Mouse (Mus musculus): ENCODE results near the gene B3gnt9.
A peak's percentile ranks its signal among the peaks of the same experiment; 100 is the strongest.

Gene B3gnt9

DNA sequence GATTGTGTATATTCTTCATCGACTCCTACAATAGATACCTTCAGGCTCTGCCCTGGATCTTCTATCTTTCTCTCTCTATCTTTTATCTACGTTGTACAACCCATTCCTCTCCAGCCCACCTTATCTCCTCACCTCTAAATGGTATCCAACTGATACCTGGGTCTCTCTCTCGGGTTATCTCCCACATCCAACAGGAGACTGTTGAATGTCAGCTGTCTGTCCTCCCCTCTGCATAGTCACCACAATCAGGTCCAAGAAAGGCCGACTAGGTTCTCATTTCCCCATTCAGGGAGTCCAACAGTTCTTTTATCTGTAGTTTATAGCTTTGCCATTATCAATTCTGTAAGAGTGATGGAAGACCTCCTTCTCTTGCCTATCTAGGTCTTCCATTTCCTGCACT is 27.3 kb upstream of the B3gnt9 start:
- no peak for DNase-seq (ENCODE audit: extremely low spot score, low spot score)

DNA sequence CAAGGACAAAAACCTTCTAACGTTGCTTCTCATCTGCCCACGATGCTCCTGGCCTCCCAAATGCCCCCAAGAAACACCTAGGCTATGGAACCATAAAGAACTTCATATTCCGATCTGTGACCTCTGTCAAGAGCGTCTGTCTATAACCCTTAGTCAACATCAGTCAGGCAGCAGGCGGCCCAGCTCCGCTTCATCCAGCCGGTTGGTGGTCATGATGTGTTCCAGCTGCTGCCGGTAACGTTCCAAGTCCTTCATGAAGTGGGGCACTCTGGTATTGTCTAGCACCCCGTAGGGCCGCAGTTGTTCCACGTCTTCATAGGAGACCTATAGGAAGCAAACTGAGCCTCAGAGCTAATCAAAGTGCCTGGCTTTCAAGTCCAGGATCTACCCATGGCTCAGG is 26.9 kb upstream of the B3gnt9 start:
- no peak for DNase-seq (ENCODE audit: extremely low spot score, low spot score)

DNA sequence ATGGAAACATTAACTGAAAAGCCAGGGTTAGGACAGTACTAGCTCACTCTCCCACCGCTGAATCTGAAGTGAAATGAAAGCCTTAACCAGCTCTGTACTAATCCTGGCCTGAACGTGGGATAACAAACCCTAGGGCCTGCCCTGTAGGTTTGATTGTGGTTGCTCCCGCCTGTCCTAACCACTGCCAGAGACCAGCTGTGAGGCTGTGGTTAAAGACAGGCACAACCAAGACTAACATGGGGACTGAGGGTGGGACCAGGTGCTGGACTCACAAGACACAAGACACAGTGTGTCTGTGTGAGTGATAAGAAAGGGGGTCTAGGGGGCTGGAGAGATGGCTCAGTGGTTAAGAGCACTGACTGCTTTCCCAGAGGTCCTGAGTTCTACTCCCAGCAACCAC is 25.6 kb upstream of the B3gnt9 start:
- no peak for DNase-seq (ENCODE audit: extremely low spot score, low spot score)

DNA sequence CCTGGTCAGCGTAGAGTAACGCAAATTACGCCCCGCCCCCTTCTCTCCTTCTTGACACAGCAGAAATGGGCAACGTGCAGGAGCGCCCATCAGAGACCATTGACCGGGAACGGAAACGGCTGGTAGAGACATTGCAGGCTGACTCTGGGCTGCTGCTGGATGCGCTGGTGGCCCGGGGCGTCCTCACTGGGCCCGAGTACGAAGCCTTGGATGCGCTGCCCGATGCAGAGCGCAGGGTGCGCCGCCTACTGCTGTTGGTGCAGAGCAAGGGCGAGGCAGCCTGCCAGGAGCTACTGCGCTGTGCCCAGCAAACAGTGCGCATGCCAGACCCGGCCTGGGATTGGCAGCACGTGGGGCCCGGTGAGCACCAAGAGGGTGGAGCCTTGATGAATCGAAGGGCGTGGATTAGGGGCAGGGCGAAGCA is 24.0 kb upstream of the B3gnt9 start:
- no peak for DNase-seq (ENCODE audit: extremely low spot score, low spot score)

DNA sequence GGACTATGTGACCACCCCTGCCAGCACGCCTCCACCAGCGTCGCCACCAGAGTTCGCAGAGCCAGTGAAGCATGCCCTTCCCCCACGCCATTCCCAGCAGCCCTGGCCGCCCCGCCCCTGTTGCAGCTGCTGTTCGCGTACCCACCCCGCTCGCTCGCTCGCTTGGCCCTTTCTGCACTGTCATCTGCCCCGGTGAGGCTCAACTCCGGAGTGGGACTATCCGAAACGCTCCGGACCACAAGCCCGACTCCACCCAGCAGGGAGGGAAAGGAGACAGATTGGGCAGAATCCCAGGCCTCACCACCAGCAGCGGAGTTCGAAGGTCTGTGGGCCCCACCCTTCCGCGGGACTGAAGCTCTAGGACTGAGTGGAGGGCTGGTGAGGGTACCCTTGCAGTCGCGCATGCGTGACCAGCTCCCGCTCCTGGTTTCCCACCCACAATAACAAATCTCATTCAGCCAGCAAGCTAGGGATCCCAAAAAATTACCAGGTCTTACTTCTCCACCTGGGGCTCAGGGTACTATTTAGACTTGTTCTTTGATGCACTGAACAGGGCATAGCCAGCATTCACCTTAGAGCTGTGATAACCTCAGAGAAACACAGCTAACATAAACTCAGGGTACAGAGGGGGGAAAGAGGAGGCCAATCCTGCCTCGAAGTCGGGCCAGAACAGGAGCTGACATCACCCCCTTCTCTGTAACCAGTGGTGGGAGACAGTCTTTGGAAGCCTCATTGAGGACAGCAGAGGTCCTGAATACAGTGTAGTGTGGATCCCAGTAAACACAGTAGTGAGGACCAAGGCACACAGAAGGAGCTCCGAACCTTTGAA is 21.6 kb upstream of the B3gnt9 start:
- DNase-seq (ENCODE audit: extremely low spot score, low spot score) = no peak

DNA sequence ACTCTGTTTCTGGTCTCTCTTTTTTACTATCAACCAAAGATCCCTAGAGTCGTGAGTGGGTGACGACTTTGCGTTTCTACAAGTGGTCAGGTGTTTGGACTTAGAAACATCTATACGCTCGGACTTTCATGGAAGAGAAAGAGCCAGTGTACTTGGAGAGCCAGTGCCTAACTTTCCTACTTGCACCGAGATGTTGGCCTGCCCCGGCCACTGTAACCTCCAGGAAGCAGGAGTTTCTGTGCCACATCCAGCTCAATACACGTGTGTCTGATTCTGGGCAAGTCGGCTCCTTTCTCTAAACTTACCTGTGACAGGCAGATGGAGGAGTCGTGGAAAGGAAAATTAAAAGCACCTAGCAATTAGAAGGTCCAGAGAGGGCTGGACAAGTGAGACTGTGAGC is 20.9 kb upstream of the B3gnt9 start, which contains the start of gene Nol3:
TSS of gene Nol3 (plus strand) at position 301 of the 400 bp plus-strand sequence.
- DNase-seq (ENCODE audit: extremely low spot score, low spot score) = no peak

DNA sequence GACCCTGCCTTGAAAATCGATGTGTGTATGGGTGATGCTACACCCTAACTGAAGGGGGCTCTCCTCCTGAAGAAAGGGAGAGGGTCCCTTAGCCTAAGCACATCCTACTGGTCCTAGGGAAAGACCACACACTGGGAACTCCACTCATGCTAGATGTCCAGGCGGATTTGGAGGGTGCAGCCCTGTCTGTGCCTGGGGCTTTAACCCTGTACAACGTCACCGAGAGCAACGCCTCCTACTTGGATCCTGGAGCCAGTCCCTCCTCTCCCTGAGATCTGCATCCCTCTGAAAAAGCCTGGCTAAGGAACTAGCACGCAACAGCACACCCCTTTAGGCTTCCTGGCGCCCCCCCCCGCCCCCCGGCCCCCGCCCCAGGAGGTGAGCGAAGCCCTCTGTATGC is 20.4 kb upstream of the B3gnt9 start:
- DNase-seq (ENCODE audit: extremely low spot score, low spot score) = no peak

DNA sequence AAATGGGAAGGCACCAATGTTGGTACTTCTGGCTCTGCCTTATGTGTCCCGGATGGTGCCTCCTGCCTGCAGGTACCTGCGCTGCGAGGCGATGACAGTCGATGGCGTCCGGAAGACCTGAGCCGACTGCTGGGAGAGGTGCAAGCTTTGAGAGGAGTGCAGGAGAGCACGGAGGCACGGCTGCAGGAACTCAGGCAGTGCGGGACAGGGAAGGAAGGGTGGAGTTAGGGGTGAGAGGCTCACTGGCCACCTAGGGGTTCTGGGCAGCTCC is 15.9 kb upstream of the B3gnt9 start:
- no peak for DNase-seq (ENCODE audit: extremely low spot score, low spot score)

DNA sequence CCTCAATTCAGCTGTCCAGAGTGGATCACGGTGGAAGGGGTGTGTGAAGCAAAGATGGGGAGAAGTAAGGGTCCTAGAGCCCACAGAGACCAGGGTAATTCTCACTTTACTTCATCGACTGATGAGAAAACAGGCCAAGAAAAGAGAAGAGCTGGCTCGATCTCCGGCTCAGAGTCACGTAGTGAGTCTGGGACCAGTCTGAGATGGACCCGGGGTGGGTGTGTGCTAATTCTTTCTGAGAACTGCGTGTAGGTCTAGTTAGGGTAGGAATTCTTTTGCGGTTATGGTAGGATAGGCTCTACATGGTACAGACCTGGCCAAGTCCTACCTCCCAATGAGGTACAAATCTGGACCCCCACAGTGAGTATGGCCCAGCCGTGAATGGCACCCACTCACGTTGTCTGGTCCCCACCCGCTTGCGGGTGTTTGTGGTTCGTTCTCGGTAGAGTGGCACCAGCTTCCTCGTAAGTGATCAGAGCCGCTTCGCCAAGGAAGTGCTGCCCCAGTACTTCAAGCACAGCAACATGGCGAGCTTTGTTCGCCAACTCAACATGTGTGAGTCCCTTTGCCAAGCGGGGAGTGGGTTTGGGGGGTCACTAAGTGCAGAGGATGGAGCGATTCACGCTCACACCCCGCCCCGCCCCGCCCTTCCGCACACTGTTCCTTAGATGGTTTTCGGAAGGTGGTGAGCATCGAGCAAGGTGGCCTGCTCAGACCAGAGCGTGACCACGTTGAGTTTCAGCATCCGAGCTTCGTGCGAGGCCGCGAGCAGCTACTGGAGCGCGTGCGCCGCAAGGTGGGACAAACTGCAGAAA is 15.4 kb upstream of the B3gnt9 start:
- no peak for DNase-seq (ENCODE audit: extremely low spot score, low spot score)

DNA sequence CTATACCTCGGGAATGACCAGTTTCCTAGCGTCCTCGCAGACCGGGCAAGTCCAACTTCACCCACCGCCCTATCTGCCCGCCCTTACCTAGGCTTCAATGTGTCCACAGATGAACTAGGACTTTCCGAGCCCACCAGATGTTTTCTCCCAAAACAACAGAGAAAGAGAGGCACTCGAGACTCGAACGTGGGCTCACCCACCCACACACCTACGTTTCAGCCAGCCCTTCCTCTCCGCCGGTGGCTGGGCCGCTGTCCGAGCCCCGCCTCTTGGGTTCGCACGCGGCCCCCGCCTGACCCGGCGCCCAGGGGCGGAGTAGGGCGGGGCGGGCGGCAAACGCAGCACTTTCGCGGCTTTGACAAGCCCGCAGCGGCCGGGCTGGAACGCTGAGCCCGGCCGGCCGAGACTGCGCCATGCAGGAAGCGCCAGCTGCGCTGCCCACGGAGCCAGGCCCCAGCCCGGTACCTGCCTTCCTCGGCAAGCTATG is 14.6 kb upstream of the B3gnt9 start, which contains the start of gene Hsf4:
TSS of gene Hsf4 (plus strand) at position 341 of the 487 bp plus-strand sequence.
- no peak for DNase-seq (ENCODE audit: extremely low spot score, low spot score)

DNA sequence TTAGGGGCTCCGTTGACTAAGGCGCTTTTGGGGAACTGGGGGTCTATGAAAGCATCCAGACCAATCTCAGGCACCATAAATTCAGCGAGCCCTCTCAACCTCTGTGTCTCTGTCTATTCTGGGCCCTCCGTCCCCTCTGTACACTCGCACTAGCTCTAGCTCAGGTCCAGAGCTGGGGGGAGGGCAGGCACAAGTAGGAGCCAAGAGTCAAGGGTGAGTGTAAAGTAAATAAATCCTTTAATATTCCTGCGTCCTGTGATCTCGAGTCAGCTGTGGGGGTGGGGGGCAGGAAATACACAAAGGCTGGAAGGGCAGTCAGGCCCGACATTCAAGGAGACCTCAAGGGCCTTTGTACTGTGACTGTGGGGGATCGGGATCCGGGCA is 14.1 kb upstream of the B3gnt9 start:
- DNase-seq (ENCODE audit: extremely low spot score, low spot score) = no peak

DNA sequence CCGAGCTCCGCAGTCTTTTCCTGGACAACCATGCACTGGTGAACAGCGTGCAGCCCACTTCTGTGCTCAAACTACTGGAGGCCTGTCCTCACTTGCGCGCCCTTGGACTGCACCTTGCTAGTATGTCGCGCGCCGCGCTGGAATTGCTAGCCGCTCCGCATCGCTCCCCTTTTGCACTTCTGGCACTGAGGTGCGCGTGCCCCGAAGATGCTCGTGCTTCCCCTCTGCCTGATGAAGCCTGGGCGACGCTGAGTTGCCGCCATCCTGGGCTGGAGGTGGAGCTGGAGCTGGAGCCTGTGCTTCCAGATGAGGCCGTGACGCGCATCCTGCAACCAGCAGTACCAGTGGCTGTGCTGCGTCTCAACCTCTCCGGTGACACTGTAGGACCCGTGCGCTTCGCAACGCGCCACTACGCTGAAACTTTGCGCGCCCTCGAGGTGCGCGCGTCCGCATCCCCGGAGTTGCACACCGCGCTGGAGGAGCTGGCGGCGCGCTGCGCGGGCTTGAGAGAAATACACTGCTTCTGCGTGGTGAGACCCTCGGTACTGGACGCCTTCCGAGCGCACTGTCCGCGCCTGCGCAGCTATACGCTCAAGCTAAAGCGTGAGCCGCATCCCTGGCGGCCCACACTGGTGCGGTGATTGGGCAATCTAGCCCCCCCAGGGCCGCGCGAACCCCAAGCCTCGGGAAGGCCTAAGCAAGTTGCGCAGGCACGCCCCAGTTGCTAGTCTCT is 13.6 kb upstream of the B3gnt9 start:
- DNase-seq (ENCODE audit: extremely low spot score, low spot score) = peak; percentile 80

DNA sequence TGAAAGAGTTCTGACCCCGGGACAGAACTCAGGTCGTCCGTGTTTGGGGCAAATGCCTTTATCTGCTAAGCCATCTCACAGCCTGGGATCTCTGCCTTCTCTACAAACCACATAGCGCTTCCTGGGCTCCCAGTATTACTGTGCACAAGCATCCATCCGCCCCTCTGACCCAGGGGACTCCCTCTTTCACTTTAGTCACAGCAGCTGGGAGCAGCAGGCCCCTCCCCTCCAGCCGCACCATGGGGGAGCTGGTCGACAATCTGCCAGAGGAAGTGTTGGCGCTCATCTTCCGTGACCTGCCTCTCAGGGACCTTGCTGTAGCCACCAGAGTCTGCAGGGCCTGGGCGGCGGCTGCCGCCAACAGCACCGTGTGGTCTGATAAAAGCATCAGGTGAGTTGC is 11.8 kb upstream of the B3gnt9 start:
- peak; percentile 15 for DNase-seq (ENCODE audit: extremely low spot score, low spot score)

DNA sequence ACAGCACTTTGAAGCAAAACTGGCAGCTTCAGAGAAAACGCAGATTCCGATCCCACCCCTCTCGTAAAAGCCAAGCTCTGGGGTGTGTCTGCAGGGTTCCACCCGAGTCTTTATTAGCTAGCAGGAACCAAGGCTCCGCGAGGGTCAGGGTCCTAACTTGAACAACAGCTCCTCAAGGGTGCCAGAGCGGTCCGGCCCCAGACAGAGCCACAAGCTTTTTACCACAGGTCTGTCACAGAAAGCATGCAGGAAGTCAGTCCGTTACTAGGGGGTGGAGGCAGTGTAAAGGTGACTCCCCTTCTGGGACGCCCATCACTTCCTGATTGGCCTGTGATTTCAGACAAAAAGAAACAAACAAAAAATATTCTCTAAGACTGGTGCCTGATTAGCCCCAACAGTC is 10.2 kb upstream of the B3gnt9 start:
- DNase-seq (ENCODE audit: extremely low spot score, low spot score) = no peak

DNA sequence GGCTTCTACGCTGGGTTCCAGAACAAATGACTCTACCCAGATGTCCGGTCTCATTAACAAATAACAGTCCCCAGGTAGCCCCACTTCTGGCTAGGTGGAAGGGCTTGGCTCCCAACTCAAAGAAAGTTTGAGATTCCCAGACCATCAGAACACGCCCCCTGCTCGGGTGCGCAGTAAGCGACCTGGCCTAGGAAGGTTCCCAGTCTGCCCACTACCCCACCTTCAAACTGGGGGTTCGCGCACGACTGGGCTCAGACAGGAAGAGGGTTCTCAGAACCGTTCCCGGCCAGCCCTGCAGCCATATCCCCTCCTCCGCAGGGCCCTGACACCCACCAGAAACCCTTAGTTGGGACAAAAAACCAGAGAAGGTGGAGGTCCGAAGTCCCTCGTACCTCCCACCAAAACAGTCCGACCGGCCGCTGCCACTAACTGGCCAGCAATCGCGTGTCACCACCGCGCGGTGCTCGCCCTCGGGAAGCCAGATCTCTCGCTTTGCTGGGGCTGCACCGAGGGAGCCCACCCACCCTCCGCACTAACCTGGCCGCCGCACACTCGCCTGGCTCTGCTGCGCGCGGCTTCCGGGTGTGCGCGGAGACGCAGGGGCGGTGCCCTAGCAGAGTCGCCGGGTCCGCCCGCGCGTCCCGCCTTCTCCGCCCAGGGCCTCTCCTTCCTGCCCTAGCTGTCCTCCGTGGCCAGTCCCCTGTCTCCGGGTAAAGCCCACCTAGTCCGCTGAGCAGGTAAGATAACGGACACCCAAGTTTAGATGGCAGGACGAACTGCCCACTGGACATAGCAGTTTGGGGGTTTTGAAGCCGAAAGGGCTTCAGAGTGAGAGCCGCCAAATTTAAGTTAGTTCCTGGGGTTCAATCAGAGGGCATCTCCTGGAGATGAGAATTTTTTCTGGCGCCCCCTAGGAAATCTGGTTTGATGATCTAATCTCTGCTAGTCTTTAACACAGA is 9.3 kb upstream of the B3gnt9 start, which contains the start of the genes Tradd and Fbxl8:
TSS of gene Tradd (minus strand) at position 586 of the 959 bp plus-strand sequence.
TSS of gene Fbxl8 (plus strand) at position 625 of the 959 bp plus-strand sequence.
- peak; percentile 77 for DNase-seq (ENCODE audit: extremely low spot score, low spot score)

DNA sequence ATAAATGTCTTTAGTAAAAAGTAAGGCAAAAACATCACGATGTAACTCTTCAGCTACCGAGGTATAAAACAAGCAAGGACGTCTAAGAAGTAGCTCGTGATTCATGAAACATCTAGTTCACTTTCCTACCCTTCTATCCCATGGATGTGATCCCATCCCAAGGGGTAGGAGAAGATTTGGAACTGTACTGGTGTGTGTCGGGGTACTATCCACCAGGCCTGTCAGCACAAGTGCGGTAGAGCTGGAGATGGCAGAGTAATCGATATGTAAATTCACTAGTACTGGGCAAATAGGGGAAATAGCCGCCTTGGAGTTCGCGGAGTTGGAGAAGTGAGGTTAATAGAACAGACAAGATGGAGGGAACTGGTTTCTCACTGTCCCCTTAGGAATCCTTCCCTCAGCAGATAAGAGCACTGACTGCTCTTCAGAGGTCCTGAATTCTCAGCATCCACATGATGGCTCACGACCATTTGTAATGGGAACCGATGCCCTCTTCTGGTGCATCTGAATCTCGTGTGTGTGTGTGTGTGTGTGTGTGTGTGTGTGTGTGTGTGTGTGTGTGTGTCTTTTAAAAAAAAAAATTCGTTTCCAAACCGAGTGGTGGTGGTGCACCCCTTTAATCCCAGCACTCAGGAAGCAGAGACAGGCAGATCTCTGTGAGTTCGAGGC is 8.4 kb upstream of the B3gnt9 start:
- no peak for DNase-seq (ENCODE audit: extremely low spot score, low spot score)

DNA sequence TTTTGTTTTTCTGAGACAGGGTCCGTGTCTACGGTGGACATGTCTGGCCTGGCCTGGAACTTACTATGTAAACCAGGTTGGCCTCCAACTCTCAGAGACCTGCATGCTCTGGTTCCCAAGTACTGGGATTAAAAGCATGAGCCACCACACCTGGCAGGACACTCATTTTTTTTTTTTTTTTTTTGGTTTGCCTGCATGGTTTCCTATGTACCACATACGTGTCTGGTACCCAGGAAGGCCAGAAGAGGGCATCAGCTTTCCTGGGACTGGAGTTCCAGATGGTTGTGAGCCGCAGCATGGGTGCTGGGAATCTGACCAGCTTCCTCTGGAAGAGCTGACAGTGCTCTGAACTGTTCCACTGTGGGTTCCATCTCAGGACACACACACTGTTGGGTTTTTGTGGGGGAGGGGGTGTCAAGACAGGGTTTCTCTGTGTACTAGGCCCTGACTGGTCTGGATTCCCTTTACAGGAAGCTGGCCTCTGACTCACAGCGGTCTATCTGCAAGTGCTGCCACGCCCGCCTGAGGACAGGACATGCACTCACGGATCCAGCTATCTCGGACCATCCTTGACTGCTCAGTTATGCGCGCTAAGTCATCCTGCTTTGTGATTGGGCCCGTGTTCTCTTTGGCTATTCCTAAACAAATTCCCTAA is 6.5 kb upstream of the B3gnt9 start:
- DNase-seq (ENCODE audit: extremely low spot score, low spot score) = no peak

DNA sequence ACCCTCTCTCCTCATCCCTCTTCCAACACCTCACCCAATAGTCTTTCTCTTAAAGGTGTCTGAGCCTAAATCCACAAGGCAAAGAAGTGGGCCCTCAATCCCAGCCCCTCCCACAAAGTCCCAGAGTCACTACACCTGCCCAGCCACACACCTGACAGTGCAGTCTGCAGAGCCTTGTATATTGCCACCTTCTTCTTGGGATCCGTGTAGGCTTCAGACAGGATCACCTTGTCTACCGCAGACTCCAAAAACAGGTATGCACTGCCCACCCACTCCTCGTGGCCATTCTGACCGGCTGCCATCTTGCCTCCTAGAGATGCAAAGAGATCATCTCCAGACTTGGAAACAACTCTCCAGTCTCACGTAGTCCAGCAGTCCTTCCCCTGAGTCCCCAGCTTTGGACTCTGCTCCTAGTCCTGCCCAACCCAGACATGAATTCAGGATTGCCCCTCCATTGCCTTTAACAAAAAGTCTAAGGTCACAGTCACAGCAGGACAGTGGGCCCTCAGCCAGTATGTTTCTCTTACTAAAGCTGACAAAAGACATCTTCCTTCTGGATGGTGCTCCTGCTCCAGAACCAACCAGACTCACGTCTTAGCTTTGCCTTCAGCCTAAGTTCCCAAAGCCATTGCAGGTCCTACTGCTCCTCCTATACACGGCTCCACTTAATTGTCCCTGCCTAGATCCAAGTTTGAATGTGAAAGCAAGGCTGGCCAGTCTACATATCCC is 5.6 kb upstream of the B3gnt9 start:
- DNase-seq (ENCODE audit: extremely low spot score, low spot score) = no peak

Measured in neural tube, embryonic 10.5 days (tissue).